Mouse (Mus musculus): ENCODE measurements around the gene Mup10.
"Not testable (repeated sequence)": the region's sequence is repeated elsewhere in the genome, so short reads cannot be mapped to it uniquely, and the experiment has no call there.

The Mup10 gene

DNA sequence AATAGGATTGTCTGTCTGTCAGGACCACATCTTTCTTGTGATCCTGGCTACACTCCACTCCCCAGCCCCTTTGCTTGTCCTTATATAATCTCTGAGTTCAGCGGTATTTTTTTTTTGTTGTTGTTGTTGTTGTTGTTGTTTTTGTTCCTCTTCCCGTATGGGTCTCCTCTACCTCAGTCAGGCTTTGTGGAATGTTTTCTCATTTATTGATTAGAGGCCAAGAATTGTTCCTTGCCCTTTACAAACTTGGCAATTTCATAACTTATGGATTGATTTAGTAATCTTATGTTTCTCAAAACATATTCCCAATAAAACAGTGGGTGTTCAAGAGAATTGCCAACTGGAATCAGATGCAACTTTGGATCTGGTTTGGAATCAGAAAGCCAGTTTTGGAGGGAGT is at the start of gene Mup10:
TSS of gene Mup10 (minus strand) at position 101 of the 400 bp plus-strand sequence.
- DNase-seq (ENCODE audit: extremely low read depth, insufficient read length, low spot score), result not testable (repeated sequence)
